Mouse (Mus musculus): ENCODE measurements around the gene Pth1r. TPM values are rescaled to one million over a fixed set of nuclear protein-coding genes. Genes with fewer than 3 reads are reported as not detected.
"Not testable (repeated sequence)": the region's sequence is repeated elsewhere in the genome, so short reads cannot be mapped to it uniquely, and the experiment has no call there.

Gene Pth1r
- polyA plus RNA-seq, 1 experiment from 2014 or later = 4.0 TPM

GRCm38 (mm10) chr9:110687061-110687460 is 59.9 kb downstream of the Pth1r start:
- peaks cover 32% of the 10 kb centered on the region for H3K4me1 ChIP-seq (ENCODE audit: control insufficient read depth, insufficient read depth, low read length)
- H3K27me3 ChIP-seq (replicated peaks; ENCODE audit: control insufficient read depth, insufficient read depth, low read length) = no peaks in the 10 kb centered on the region
- no peak overlapping the region for H3K4me3 ChIP-seq (ENCODE audit: low read depth, low read length)
- ATAC-seq (no peak), DNase-seq (ENCODE audit: low spot score) (no peak)
- 56% methylated on average over 5 of the region's 5 CpGs for WGBS
- H3K4me2 ChIP-seq (ENCODE audit: low read length) = no peak overlapping the region
- no peaks in the 10 kb centered on the region for H3K9me3 ChIP-seq (replicated peaks; ENCODE audit: control insufficient read depth, low read length)
- no peak overlapping the region for H3K27ac ChIP-seq (ENCODE audit: low read depth, low read length)
- H3K9ac ChIP-seq (ENCODE audit: low read length) = no peak overlapping the region
- H3K36me3 ChIP-seq (ENCODE audit: control insufficient read depth, insufficient read depth, low read length) = no peaks in the 10 kb centered on the region

GRCm38 (mm10) chr9:110686472-110686871 is 60.5 kb downstream of the Pth1r start:
- Histone ChIP-seq H3K27ac (ENCODE audit: low read depth, low read length) (no peak overlapping the region), H3K9ac (ENCODE audit: low read length) (no peak overlapping the region), H3K27me3 (replicated peaks; ENCODE audit: control insufficient read depth, insufficient read depth, low read length) (no peaks in the 10 kb centered on the region), H3K9me3 (replicated peaks; ENCODE audit: control insufficient read depth, low read length) (no peaks in the 10 kb centered on the region), H3K4me2 (ENCODE audit: low read length) (no peak overlapping the region), H3K4me1 (ENCODE audit: control insufficient read depth, insufficient read depth, low read length) (peaks cover 35% of the 10 kb centered on the region), H3K36me3 (ENCODE audit: control insufficient read depth, insufficient read depth, low read length) (no peaks in the 10 kb centered on the region), H3K4me3 (ENCODE audit: low read depth, low read length) (no peak overlapping the region)
- WGBS = 82% methylated on average over 3 of the region's 3 CpGs
- ATAC-seq (no peak), DNase-seq (ENCODE audit: low spot score) (no peak)

- 85% methylated on average over 5 of the region's 5 CpGs for whole genome bisulfite sequencing
- H3K4me3 ChIP-seq (ENCODE audit: low read depth, low read length) = no peak overlapping the region
- H3K27me3 ChIP-seq (replicated peaks; ENCODE audit: control insufficient read depth, insufficient read depth, low read length) = no peaks in the 10 kb centered on the region
- H3K9ac ChIP-seq (ENCODE audit: low read length) = no peak overlapping the region
- H3K9me3 ChIP-seq (replicated peaks; ENCODE audit: control insufficient read depth, low read length) = no peaks in the 10 kb centered on the region
- H3K4me1 ChIP-seq (ENCODE audit: control insufficient read depth, insufficient read depth, low read length) = peaks cover 35% of the 10 kb centered on the region
- ATAC-seq (no peak), DNase-seq (ENCODE audit: low spot score) (no peak)
- H3K27ac ChIP-seq (ENCODE audit: low read depth, low read length) = no peak overlapping the region
- no peak overlapping the region for H3K4me2 ChIP-seq (ENCODE audit: low read length)
- H3K36me3 ChIP-seq (ENCODE audit: control insufficient read depth, insufficient read depth, low read length) = no peaks in the 10 kb centered on the region
These were observed 61.4 kb downstream of the Pth1r start for GRCm38 (mm10) chr9:110685591-110685990.

- no peaks in the 10 kb centered on the region for H3K9me3 ChIP-seq (replicated peaks; ENCODE audit: control insufficient read depth, low read length)
- no peaks in the 10 kb centered on the region for H3K27me3 ChIP-seq (replicated peaks; ENCODE audit: control insufficient read depth, insufficient read depth, low read length)
- 81% methylated on average over 8 of the region's 8 CpGs for WGBS
- DNase-seq (ENCODE audit: low spot score) (no peak), ATAC-seq (no peak)
- no peak overlapping the region for H3K4me3 ChIP-seq (ENCODE audit: low read depth, low read length)
- peak overlapping the region; percentile 83; the same call in 1 of the 2 replicates for H3K27ac ChIP-seq (ENCODE audit: low read depth, low read length)
- H3K36me3 ChIP-seq (ENCODE audit: control insufficient read depth, insufficient read depth, low read length) = no peaks in the 10 kb centered on the region
- no peak overlapping the region for H3K4me2 ChIP-seq (ENCODE audit: low read length)
- H3K4me1 ChIP-seq (ENCODE audit: control insufficient read depth, insufficient read depth, low read length) = peaks cover 35% of the 10 kb centered on the region
- H3K9ac ChIP-seq (ENCODE audit: low read length) = no peak overlapping the region
These were observed 61.8 kb downstream of the Pth1r start for GRCm38 (mm10) chr9:110685187-110685586.

- ATAC-seq (peak; percentile 24; the same call in 1 of the 2 replicates), DNase-seq (ENCODE audit: low spot score) (peak; percentile 85)
- Histone ChIP-seq H3K27ac (ENCODE audit: low read depth, low read length) (peak overlapping the region; percentile 83), H3K4me2 (ENCODE audit: low read length) (no peak overlapping the region), H3K4me3 (ENCODE audit: low read depth, low read length) (no peak overlapping the region), H3K36me3 (ENCODE audit: control insufficient read depth, insufficient read depth, low read length) (no peaks in the 10 kb centered on the region), H3K4me1 (ENCODE audit: control insufficient read depth, insufficient read depth, low read length) (peaks cover 34% of the 10 kb centered on the region), H3K9me3 (replicated peaks; ENCODE audit: control insufficient read depth, low read length) (no peaks in the 10 kb centered on the region), H3K27me3 (replicated peaks; ENCODE audit: control insufficient read depth, insufficient read depth, low read length) (no peaks in the 10 kb centered on the region), H3K9ac (ENCODE audit: low read length) (peak overlapping the region; percentile 38)
- 38% methylated on average over 6 of the region's 6 CpGs for WGBS
These were observed 62.7 kb downstream of the Pth1r start for GRCm38 (mm10) chr9:110684100-110684831.

- 48% methylated on average over 4 of the region's 4 CpGs for WGBS
- no peak overlapping the region for H3K4me2 ChIP-seq (ENCODE audit: low read length)
- no peak for DNase-seq (ENCODE audit: low spot score)
- 0 out of 2 replicates have a peak, but pooled peaks have one; percentile 1 for ATAC-seq
- peaks cover 32% of the 10 kb centered on the region for H3K4me1 ChIP-seq (ENCODE audit: control insufficient read depth, insufficient read depth, low read length)
- peak overlapping the region; percentile 83 for H3K27ac ChIP-seq (ENCODE audit: low read depth, low read length)
- no peaks in the 10 kb centered on the region for H3K36me3 ChIP-seq (ENCODE audit: control insufficient read depth, insufficient read depth, low read length)
- H3K27me3 ChIP-seq (replicated peaks; ENCODE audit: control insufficient read depth, insufficient read depth, low read length) = no peaks in the 10 kb centered on the region
- no peak overlapping the region for H3K4me3 ChIP-seq (ENCODE audit: low read depth, low read length)
- H3K9me3 ChIP-seq (replicated peaks; ENCODE audit: control insufficient read depth, low read length) = no peaks in the 10 kb centered on the region
- no peak overlapping the region; the same call in 1 of the 2 replicates for H3K9ac ChIP-seq (ENCODE audit: low read length)
These were observed 63.3 kb downstream of the Pth1r start for GRCm38 (mm10) chr9:110683574-110684099.

- ATAC-seq; DNase-seq (ENCODE audit: low spot score); H3K9ac ChIP-seq (ENCODE audit: low read length); H3K4me3 ChIP-seq (ENCODE audit: low read depth, low read length); H3K27ac ChIP-seq (ENCODE audit: low read depth, low read length); H3K9me3 ChIP-seq (replicated peaks; ENCODE audit: control insufficient read depth, low read length); H3K27me3 ChIP-seq (replicated peaks; ENCODE audit: control insufficient read depth, insufficient read depth, low read length); H3K4me2 ChIP-seq (ENCODE audit: low read length); H3K36me3 ChIP-seq (ENCODE audit: control insufficient read depth, insufficient read depth, low read length): not testable (repeated sequence)
- WGBS = 93% methylated on average over 3 of the region's 3 CpGs
- H3K4me1 ChIP-seq (ENCODE audit: control insufficient read depth, insufficient read depth, low read length) = peaks cover 32% of the 10 kb centered on the region
These were observed 64.2 kb downstream of the Pth1r start for GRCm38 (mm10) chr9:110682697-110683096.

GRCm38 (mm10) chr9:110682255-110682654 is 64.7 kb downstream of the Pth1r start:
- peak overlapping the region; percentile 70 for H3K27ac ChIP-seq (ENCODE audit: low read depth, low read length)
- H3K4me1 ChIP-seq (ENCODE audit: control insufficient read depth, insufficient read depth, low read length) = peaks cover 31% of the 10 kb centered on the region
- H3K27me3 ChIP-seq (replicated peaks; ENCODE audit: control insufficient read depth, insufficient read depth, low read length) = no peaks in the 10 kb centered on the region
- H3K9ac ChIP-seq (ENCODE audit: low read length) = no peak overlapping the region
- H3K4me3 ChIP-seq (ENCODE audit: low read depth, low read length) = no peak overlapping the region
- no peak overlapping the region for H3K4me2 ChIP-seq (ENCODE audit: low read length)
- H3K36me3 ChIP-seq (ENCODE audit: control insufficient read depth, insufficient read depth, low read length) = no peaks in the 10 kb centered on the region
- ATAC-seq (peak; percentile 40), DNase-seq (ENCODE audit: low spot score) (peak; percentile 32)
- WGBS = 53% methylated on average over 5 of the region's 5 CpGs
- H3K9me3 ChIP-seq (replicated peaks; ENCODE audit: control insufficient read depth, low read length) = no peaks in the 10 kb centered on the region

GRCm38 (mm10) chr9:110681817-110682216 is 65.1 kb downstream of the Pth1r start:
- H3K9me3 ChIP-seq (replicated peaks; ENCODE audit: control insufficient read depth, low read length) = no peaks in the 10 kb centered on the region
- peaks cover 30% of the 10 kb centered on the region for H3K4me1 ChIP-seq (ENCODE audit: control insufficient read depth, insufficient read depth, low read length)
- ATAC-seq = peak; percentile 86
- WGBS = 39% methylated on average over 9 of the region's 9 CpGs
- peak; percentile 82 for DNase-seq (ENCODE audit: low spot score)
- H3K4me3 ChIP-seq (ENCODE audit: low read depth, low read length) = no peak overlapping the region
- H3K9ac ChIP-seq (ENCODE audit: low read length) = no peak overlapping the region
- H3K27me3 ChIP-seq (replicated peaks; ENCODE audit: control insufficient read depth, insufficient read depth, low read length) = no peaks in the 10 kb centered on the region
- H3K36me3 ChIP-seq (ENCODE audit: control insufficient read depth, insufficient read depth, low read length) = no peaks in the 10 kb centered on the region
- H3K4me2 ChIP-seq (ENCODE audit: low read length) = no peak overlapping the region
- peak overlapping the region; percentile 70 for H3K27ac ChIP-seq (ENCODE audit: low read depth, low read length)
